Mouse (Mus musculus) adrenal gland (tissue): ENCODE data around the gene Pth2r.

ENCODE experiments used
- intact Hi-C: fragments of 180-260 bp; cut with DNase I; formaldehyde crosslinking; loops from one replicate; pipeline ENCODE4 v1.15.1; 2025
- long read RNA-seq, 2 experiments: library from polyadenylated mRNA; unstranded; transcript quantifications; one replicate each; pipeline ENCODE4 v2.0.0; 2020; ENCODE audit warnings: borderline replicate concordance in 1 of 2; ENCODE audit not compliant: insufficient replicate concordance in 1 of 2

The Pth2r gene
- long read RNA-seq, experiment 1, result 0 reads
- long read RNA-seq, experiment 2, result 0 reads

GRCm38 (mm10) chr1:65281756-65282155 lies at the start of gene Pth2r:
TSS of gene Pth2r (plus strand) at chr1:65282056.
- intact Hi-C loops, result loop anchor here (5.0 kb wide), 1 partner anchor 816 kb away; no protein-coding TSS in a partner anchor

GRCm38 (mm10) chr1:65237712-65238111 lies 44.1 kb upstream of the Pth2r start:
- intact Hi-C loops, result no loop called here

GRCm38 (mm10) chr1:65245637-65246036 lies 36.2 kb upstream of the Pth2r start:
- intact Hi-C loops, result no loop called here

- intact Hi-C loops, result loop anchor here (5.0 kb wide), 1 partner anchor 817 kb away; no protein-coding TSS in a partner anchor
Observed at GRCm38 (mm10) chr1:65280461-65280860, 1.4 kb upstream of the Pth2r start.

- intact Hi-C loops, result loop anchor here (5.0 kb wide), 1 partner anchor 815 kb away; no protein-coding TSS in a partner anchor
Observed at GRCm38 (mm10) chr1:65282766-65283165, 910 bp downstream of the Pth2r start.

GRCm38 (mm10) chr1:65308476-65308875 lies 26.6 kb downstream of the Pth2r start:
- intact Hi-C loops, result no loop called here

GRCm38 (mm10) chr1:65311214-65311933 lies 29.5 kb downstream of the Pth2r start:
- intact Hi-C loops, result loop anchor here (10.0 kb wide), 1 partner anchor 783 kb away; no protein-coding TSS in a partner anchor

GRCm38 (mm10) chr1:65312118-65312517 lies 30.3 kb downstream of the Pth2r start:
- intact Hi-C loops, result loop anchor here (1.0 to 10.0 kb wide), 3 partner anchors 76 to 783 kb away; no protein-coding TSS in a partner anchor

- intact Hi-C loops, result loop anchor here (1.0 to 10.0 kb wide), 3 partner anchors 75 to 782 kb away; no protein-coding TSS in a partner anchor
Observed at GRCm38 (mm10) chr1:65312896-65313295, 31.0 kb downstream of the Pth2r start.

GRCm38 (mm10) chr1:65314054-65315021 lies 32.5 kb downstream of the Pth2r start:
- intact Hi-C loops, result loop anchor here (10.0 kb wide), 1 partner anchor 780 kb away; no protein-coding TSS in a partner anchor

- intact Hi-C loops, result loop anchor here (10.0 kb wide), 1 partner anchor 780 kb away; no protein-coding TSS in a partner anchor
Observed at GRCm38 (mm10) chr1:65315022-65315407, 33.2 kb downstream of the Pth2r start.

GRCm38 (mm10) chr1:65334026-65334425 lies 52.2 kb downstream of the Pth2r start:
- intact Hi-C loops, result no loop called here

- intact Hi-C loops, result no loop called here
Observed at GRCm38 (mm10) chr1:65337768-65338167, 55.9 kb downstream of the Pth2r start.

- intact Hi-C loops, result no loop called here
Observed at GRCm38 (mm10) chr1:65340240-65340639, 58.4 kb downstream of the Pth2r start.

GRCm38 (mm10) chr1:65352979-65353378 lies 71.1 kb downstream of the Pth2r start:
- intact Hi-C loops, result no loop called here

GRCm38 (mm10) chr1:65354153-65354552 lies 72.3 kb downstream of the Pth2r start:
- intact Hi-C loops, result no loop called here

- intact Hi-C loops, result loop anchor here (1.0 kb wide), 1 partner anchor 76 kb away; no protein-coding TSS in a partner anchor
Observed at GRCm38 (mm10) chr1:65388328-65388727, 106.5 kb downstream of the Pth2r start.

- intact Hi-C loops, result no loop called here
Observed at GRCm38 (mm10) chr1:65389621-65390020, 107.8 kb downstream of the Pth2r start.

- intact Hi-C loops, result no loop called here
Observed at GRCm38 (mm10) chr1:65407441-65407840, 125.6 kb downstream of the Pth2r start.

- intact Hi-C loops, result no loop called here
Observed at GRCm38 (mm10) chr1:65420909-65421308, 139.1 kb downstream of the Pth2r start.

GRCm38 (mm10) chr1:65422501-65423010 lies 140.7 kb downstream of the Pth2r start:
- intact Hi-C loops, result no loop called here
